Mouse (Mus musculus): ENCODE measurements around the gene P2ry12. TPM values are rescaled to one million over a fixed set of nuclear protein-coding genes. Genes with fewer than 3 reads are reported as not detected.

Gene P2ry12
- polyA plus RNA-seq, 1 experiment from 2014 or later, result 1.9 TPM

DNA sequence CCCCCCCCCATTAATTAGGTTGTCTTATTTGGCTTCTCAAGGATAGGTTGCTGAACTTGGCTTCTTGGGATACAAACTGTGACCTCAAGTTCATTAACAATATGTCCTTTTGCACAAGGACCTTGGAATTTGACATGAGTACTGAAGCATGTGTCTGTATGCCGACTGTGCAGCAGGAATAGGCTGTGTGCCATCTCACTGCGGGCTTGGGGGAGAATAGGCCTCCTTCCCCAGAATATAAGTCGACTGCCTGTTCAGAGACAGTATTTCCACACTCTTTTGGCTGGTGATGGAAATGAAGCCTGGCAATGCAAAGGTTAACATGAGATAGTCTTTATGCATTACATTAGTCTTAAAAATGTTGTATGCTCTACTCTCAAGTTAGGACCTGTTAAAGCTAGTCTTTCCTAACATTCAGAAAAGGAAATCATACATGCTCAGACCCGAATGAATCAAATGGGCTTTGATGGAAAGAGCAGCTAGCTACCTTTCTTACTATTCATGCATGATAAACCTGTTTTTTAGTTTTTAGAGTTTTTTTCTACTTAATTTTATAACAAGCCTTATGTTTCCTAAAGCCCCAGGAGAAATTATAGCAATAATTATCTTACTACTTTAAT, 65.2 kb downstream of the P2ry12 start:
- no peak overlapping the region for H3K9ac ChIP-seq
- 80% methylated on average over 4 of the region's 4 CpGs for WGBS
- H3K27me3 ChIP-seq (replicated peaks), result no peaks in the 10 kb centered on the region
- no peaks in the 10 kb centered on the region for H3K4me1 ChIP-seq (replicated peaks)
- no peak overlapping the region for H3K4me3 ChIP-seq (replicated peaks)
- no peaks in the 10 kb centered on the region for H3K9me3 ChIP-seq
- ATAC-seq, result no peak
- H3K4me2 ChIP-seq (replicated peaks), result no peak overlapping the region
- H3K36me3 ChIP-seq, result no peaks in the 10 kb centered on the region
- H3K27ac ChIP-seq, result no peak overlapping the region

DNA sequence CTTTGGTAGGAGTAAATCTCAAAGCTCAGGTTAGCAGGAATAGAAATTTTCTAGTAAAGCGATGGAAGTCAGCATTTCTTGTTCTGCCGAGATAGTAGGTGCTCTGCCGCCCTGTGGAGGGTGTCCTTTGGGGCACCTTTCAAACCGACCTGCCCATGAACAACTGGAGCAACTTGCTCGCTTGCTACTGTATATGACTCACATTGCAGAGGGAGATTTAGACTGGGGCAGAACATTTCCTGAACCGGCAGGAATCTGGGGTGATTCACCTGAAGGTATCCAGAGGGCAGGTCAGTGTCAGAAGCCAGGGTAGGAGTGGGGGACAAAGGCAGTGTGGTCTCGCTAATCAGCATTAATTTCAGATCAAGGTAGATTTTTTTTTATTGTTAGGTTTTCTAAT, 67.7 kb downstream of the P2ry12 start, which contains the start of gene Gpr87:
Gene Gpr87, minus strand, starts transcription at position 167 of the 400 bp plus-strand sequence.
- H3K4me1 ChIP-seq (replicated peaks), result no peaks in the 10 kb centered on the region
- no peak for ATAC-seq
- H3K4me3 ChIP-seq (replicated peaks), result no peak within 1 kb of the TSS
- 84% methylated on average over 7 of the region's 7 CpGs for WGBS
- no peaks in the 10 kb centered on the region for H3K27me3 ChIP-seq (replicated peaks)
- no peaks in the 10 kb centered on the region for H3K36me3 ChIP-seq
- no peaks in the 10 kb centered on the region for H3K9me3 ChIP-seq
- H3K27ac ChIP-seq, result no peak within 1 kb of the TSS
- no peak within 1 kb of the TSS for H3K9ac ChIP-seq
- H3K4me2 ChIP-seq (replicated peaks), result no peak within 1 kb of the TSS

DNA sequence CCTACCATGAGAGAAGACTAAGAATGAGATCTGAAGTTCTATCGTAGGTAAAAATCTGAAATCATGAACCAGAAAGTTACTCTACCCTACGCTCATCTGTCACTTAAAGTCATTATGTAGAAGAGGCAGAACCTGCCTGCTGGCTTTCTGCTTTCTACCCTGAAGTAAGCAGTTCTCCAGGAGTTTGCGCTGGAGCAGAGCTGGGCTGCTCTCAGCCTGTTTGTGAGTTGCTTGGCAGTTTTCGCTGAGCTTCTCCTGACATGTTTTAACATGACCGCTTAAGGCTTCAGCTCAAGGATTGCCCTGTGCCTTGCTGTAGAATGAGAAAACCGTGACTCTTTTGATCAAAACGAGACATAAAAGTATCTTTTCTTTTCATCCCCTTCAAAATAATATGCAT, 68.6 kb downstream of the P2ry12 start:
- no peak for ATAC-seq
- Histone ChIP-seq H3K4me2 (replicated peaks) (no peak overlapping the region), H3K9ac (no peak overlapping the region), H3K4me3 (replicated peaks) (no peak overlapping the region), H3K27ac (no peak overlapping the region), H3K9me3 (no peaks in the 10 kb centered on the region), H3K27me3 (replicated peaks) (no peaks in the 10 kb centered on the region), H3K4me1 (replicated peaks) (no peaks in the 10 kb centered on the region), H3K36me3 (no peaks in the 10 kb centered on the region)
- 89% methylated on average over 7 of the region's 7 CpGs for WGBS

DNA sequence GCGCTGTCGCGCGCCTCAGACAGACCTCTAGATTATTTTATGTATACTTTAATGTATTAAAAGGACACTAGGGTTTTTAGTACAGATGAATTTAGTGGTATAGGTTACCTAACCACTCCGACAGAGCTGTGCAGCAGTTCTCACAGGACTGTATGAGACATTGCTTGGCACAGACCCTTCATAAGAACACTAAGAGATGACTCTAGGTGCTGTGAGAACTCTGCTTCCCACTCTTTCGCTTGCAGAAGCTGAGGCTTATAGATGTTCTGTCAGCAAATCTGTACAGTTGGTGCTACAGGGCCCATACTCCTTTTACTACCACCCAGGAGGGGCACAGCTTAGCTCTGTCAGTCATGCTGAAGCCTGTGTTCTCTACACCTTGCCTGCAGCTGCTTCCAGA, 71.0 kb downstream of the P2ry12 start:
- Histone ChIP-seq H3K27me3 (replicated peaks) (no peaks in the 10 kb centered on the region), H3K27ac (no peak overlapping the region), H3K9me3 (no peaks in the 10 kb centered on the region), H3K36me3 (no peaks in the 10 kb centered on the region), H3K4me1 (replicated peaks) (no peaks in the 10 kb centered on the region), H3K9ac (no peak overlapping the region), H3K4me3 (replicated peaks) (no peak overlapping the region), H3K4me2 (replicated peaks) (no peak overlapping the region)
- 92% methylated on average over 6 of the region's 6 CpGs for WGBS
- no peak for ATAC-seq

DNA sequence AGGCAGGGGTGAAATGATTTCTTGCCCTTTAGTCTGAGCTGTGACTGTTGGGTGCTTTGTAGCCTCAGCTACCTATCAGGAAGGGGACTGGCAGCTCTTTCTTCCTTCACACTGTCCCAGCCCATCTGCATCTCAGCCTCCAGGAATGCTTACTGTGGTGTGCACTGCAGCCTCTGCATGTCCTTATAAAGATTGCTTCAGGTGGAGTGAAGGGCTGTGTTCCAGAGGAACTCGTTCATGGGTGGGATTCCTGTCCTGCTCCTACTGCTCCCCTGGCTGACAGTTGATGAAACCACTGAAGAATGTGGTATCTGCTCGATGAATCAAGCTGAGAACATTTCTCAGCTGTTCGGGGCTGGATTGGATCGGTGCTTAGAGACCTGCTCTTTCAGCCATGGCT, 75.3 kb downstream of the P2ry12 start:
- Histone ChIP-seq H3K4me3 (replicated peaks) (no peak overlapping the region), H3K4me1 (replicated peaks) (no peaks in the 10 kb centered on the region), H3K9me3 (no peaks in the 10 kb centered on the region), H3K36me3 (no peaks in the 10 kb centered on the region), H3K4me2 (replicated peaks) (no peak overlapping the region), H3K27me3 (replicated peaks) (no peaks in the 10 kb centered on the region), H3K27ac (no peak overlapping the region), H3K9ac (no peak overlapping the region)
- 76% methylated on average over 4 of the region's 4 CpGs for WGBS
- no peak for ATAC-seq

DNA sequence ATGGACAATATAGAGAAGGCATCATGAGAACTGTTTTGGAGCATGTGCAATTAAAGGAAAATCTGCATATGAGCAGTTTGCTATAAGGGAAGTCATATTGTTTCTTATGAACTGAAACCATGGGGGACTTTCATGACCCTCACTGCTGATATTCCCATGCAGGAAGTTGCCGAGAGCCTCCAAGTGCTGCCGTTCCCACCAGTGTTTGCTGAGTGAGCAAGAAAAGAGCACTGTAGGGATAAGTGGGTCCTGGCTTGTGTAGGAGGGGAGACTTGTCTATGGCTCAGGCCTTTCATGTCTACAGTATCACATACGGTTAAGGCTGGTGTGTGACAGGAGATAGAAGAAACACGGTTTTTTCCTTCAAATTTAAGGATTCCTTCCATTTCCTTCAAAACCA, 77.0 kb downstream of the P2ry12 start:
- Histone ChIP-seq H3K36me3 (no peaks in the 10 kb centered on the region), H3K4me3 (replicated peaks) (no peak overlapping the region), H3K4me1 (replicated peaks) (no peaks in the 10 kb centered on the region), H3K27ac (no peak overlapping the region), H3K4me2 (replicated peaks) (no peak overlapping the region), H3K27me3 (replicated peaks) (no peaks in the 10 kb centered on the region), H3K9me3 (no peaks in the 10 kb centered on the region), H3K9ac (no peak overlapping the region)
- WGBS, result 80% methylated on average over 4 of the region's 4 CpGs
- ATAC-seq, result no peak

DNA sequence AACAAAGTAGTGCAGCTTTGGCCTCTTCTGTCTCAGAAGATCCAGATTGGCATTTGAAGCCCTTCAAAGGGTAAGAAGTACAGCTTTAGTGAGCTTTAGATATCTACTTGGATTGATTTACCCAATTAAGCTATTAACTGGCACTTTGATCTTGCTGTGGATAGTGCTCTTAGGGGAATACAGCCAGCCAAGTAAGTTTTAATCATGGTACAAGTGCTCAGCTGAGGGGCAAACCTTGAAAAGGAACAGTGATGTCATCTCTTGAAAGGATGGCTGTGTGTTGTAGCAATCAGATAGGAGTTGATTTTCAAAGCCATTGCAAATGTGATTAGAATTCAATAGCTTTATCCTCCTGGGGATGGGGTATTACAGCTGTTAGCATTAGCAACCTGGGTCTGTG, 80.5 kb downstream of the P2ry12 start:
- no peak for ATAC-seq

DNA sequence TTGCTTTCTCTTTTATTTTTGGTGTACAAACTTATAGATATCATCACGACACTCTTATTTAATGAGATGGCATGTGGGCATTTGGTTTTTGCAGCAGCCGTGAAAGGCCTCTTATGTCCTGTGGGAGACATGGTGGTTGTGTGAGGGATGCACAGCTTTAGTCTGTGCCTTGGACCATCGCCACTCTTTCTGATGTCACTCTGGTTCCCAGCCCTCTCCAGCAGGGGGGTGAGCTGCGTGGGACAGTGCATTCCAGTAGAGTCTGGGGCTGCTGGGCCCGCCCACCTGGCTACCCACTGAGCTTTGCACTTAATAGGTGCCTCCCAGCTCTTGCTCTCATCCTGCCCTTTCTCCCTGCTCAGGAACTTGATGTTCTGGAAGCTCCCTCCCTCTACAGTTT, 81.5 kb downstream of the P2ry12 start:
- Histone ChIP-seq H3K9me3 (no peaks in the 10 kb centered on the region), H3K4me2 (replicated peaks) (no peak overlapping the region), H3K4me1 (replicated peaks) (no peaks in the 10 kb centered on the region), H3K36me3 (no peaks in the 10 kb centered on the region), H3K9ac (no peak overlapping the region), H3K4me3 (replicated peaks) (no peak overlapping the region), H3K27ac (no peak overlapping the region), H3K27me3 (replicated peaks) (no peaks in the 10 kb centered on the region)
- no peak for ATAC-seq
- WGBS, result 76% methylated on average over 5 of the region's 5 CpGs

More for the DNA sequence above, 80.5 kb downstream of the P2ry12 start:
- no peaks in the 10 kb centered on the region for H3K27me3 ChIP-seq (replicated peaks)
- H3K4me3 ChIP-seq (replicated peaks), result no peak overlapping the region
- no peak overlapping the region for H3K9ac ChIP-seq
- no peaks in the 10 kb centered on the region for H3K9me3 ChIP-seq
- H3K4me2 ChIP-seq (replicated peaks), result no peak overlapping the region
- no peak overlapping the region for H3K27ac ChIP-seq
- no peaks in the 10 kb centered on the region for H3K36me3 ChIP-seq
- H3K4me1 ChIP-seq (replicated peaks), result no peaks in the 10 kb centered on the region

DNA sequence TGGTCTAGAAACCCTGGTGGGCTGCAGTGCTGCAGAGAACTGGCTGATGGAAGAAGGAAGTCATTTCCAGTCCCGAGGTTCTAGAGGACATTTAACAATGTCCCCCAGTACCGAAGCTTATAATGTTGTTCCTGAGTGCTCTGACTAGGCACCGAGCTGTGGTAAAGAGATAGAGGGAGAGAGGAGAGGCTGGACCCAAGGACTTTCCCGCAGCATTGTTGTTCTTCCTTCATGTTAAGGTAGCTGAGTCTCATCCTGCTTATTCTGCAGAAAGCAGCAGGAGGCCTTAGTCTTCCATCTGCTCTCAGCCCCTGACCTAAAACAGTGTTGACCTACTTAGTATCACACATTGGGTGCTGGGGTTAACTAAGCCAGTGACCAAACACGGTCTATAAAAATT, 85.8 kb downstream of the P2ry12 start:
- 74% methylated on average over 5 of the region's 5 CpGs for WGBS
- no peak overlapping the region for H3K4me2 ChIP-seq (replicated peaks)
- no peaks in the 10 kb centered on the region for H3K4me1 ChIP-seq (replicated peaks)
- ATAC-seq, result no peak
- no peak overlapping the region for H3K27ac ChIP-seq
- H3K4me3 ChIP-seq (replicated peaks), result no peak overlapping the region
- H3K36me3 ChIP-seq, result no peaks in the 10 kb centered on the region
- H3K9me3 ChIP-seq, result no peaks in the 10 kb centered on the region
- no peaks in the 10 kb centered on the region for H3K27me3 ChIP-seq (replicated peaks)
- no peak overlapping the region for H3K9ac ChIP-seq

DNA sequence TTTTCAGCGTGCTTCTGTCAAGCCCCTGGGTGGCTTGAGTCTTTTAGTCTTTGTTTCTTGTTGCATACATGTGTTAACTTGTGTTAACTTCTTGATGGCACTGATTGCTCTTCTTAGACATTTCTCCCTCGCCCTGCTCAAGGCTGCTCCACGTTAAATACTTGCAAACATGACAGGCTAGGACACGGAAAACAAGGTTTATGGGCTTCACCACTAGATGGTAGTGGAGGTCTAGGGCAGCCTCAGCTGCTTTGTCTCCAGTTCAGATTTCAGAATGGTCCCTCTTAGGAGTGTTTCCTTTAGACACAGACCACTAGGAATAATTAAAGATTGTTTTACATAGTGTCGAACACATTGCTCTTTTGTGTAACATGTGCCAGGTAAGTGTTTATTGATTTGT, 87.4 kb downstream of the P2ry12 start:
- 18% methylated on average over 5 of the region's 5 CpGs for WGBS
- no peaks in the 10 kb centered on the region for H3K4me1 ChIP-seq (replicated peaks)
- peak; percentile 78 for ATAC-seq
- no peak overlapping the region for H3K4me3 ChIP-seq (replicated peaks)
- H3K27me3 ChIP-seq (replicated peaks), result no peaks in the 10 kb centered on the region
- no peak overlapping the region for H3K27ac ChIP-seq
- H3K36me3 ChIP-seq, result no peaks in the 10 kb centered on the region
- H3K4me2 ChIP-seq (replicated peaks), result no peak overlapping the region
- no peaks in the 10 kb centered on the region for H3K9me3 ChIP-seq
- H3K9ac ChIP-seq, result no peak overlapping the region

DNA sequence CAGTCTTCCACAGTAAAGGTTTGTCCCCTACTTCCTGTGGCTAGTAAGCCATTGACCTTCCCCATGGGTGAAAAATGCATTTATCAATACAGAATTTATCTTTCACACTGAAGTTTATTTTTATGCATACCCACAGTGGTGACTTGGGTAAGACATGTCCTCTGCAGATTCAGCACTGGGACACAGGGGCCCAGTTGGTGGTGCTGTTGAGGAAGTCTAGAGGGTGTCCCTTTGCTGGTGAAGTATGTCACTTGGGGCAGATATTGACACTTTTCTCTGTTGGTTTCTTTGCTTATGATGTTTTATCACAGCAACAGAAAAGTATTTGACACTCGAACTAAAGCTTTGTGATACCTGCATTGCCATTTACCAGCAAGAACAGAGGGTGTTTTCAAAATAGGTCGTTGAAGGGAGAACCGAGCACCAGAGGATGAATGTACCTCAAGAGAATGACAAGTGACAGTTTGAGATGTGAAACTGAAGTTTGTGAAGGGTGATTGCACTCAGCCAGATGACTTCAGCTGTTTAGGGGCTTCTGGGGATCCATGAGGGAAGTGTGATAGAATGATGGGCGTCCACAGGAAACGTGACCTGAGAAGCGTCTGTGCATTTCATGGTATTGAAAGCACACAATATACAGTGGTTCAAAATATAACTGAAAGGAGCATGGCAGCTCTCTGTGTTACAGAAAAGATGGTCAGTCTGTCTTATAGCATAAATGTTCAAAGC, 88.1 kb downstream of the P2ry12 start:
- no peaks in the 10 kb centered on the region for H3K27me3 ChIP-seq (replicated peaks)
- H3K4me2 ChIP-seq (replicated peaks), result no peak overlapping the region
- no peak overlapping the region for H3K4me3 ChIP-seq (replicated peaks)
- 54% methylated on average over 6 of the region's 6 CpGs for WGBS
- H3K36me3 ChIP-seq, result no peaks in the 10 kb centered on the region
- H3K4me1 ChIP-seq (replicated peaks), result no peaks in the 10 kb centered on the region
- no peak for ATAC-seq
- no peak overlapping the region for H3K27ac ChIP-seq
- no peak overlapping the region for H3K9ac ChIP-seq
- H3K9me3 ChIP-seq, result no peaks in the 10 kb centered on the region

DNA sequence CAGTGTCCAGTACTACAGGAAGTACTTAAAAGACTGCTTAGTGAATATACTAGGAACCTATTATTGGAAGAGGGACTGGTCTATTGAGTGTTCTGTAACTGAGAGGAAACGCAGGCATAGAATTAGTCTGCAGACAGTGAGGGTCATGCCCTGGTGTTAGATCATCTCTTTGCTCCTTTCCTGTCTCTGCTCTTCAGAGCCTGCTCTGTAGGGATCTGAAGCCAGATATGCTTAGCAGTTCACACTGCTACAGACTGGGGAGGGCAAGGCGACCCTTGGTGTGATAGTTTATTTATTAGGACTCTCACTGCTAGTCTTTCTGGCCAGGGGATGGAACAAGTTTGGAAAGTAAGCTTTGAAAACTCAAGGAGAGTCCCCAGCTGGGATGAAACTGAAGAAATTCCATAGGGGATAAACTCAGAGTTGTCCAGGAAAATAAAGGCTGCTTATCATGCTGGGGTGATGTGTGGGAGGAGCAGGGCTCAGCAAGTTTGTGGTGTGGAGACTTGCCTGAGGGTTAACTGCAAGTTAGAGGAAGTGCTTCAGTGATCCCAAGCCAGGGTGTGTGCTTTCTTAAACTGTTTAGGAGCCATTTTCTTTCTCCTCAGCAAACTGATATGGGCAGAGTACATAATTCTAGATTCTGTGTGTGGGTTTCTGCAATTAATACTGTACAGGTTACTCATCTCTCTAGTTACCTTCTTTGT, 92.6 kb downstream of the P2ry12 start:
- Histone ChIP-seq H3K27me3 (replicated peaks) (no peaks in the 10 kb centered on the region), H3K9me3 (no peaks in the 10 kb centered on the region), H3K4me2 (replicated peaks) (no peak overlapping the region), H3K36me3 (no peaks in the 10 kb centered on the region), H3K4me1 (replicated peaks) (no peaks in the 10 kb centered on the region), H3K9ac (no peak overlapping the region), H3K4me3 (replicated peaks) (no peak overlapping the region), H3K27ac (no peak overlapping the region)
- peak; percentile 36; the same call in 1 of the 2 replicates for ATAC-seq
- WGBS, result 38% methylated on average over 2 of the region's 2 CpGs
